In genomic region chr12:101957942-101958544, GRCm38 (mm10) we compare ENCODE assay signal across 7 mouse cellular contexts. TPM values are rescaled to one million over a fixed set of nuclear protein-coding genes. Genes with fewer than 3 reads are reported as not detected.
DNase-seq lines count a peak whose midpoint lies in the region; ATAC-seq lines count a peak whose summit lies in the region.

Gene Atxn3, minus strand, starts transcription at chr12:101958246.

- H3K4me1 ChIP-seq in intestine, embryonic 16.5 days (ENCODE audit: control insufficient read depth, insufficient read depth, low read length): peaks cover 3% of the 10 kb centered on the region; the same call in 1 of the 2 replicates
- H3K4me1 ChIP-seq in midbrain, embryonic 11.5 days (ENCODE audit: control insufficient read depth, insufficient read depth, low read length): peaks cover 6% of the 10 kb centered on the region; the same call in 1 of the 2 replicates

- H3K9ac ChIP-seq in intestine, embryonic 16.5 days (ENCODE audit: low read depth, low read length): peak within 1 kb of the TSS; percentile 92
- H3K9ac ChIP-seq in midbrain, embryonic 11.5 days (ENCODE audit: low read length): peak within 1 kb of the TSS; percentile 92

- H3K4me3 ChIP-seq in intestine, embryonic 16.5 days (ENCODE audit: low read length): peak within 1 kb of the TSS; percentile 90
- H3K4me3 ChIP-seq in midbrain, embryonic 11.5 days (ENCODE audit: low read depth, low read length): peak within 1 kb of the TSS; percentile 85

- no peaks in the 10 kb centered on the region for H3K9me3 ChIP-seq in intestine, embryonic 16.5 days (ENCODE audit: control insufficient read depth, low read length)
- no peaks in the 10 kb centered on the region for H3K9me3 ChIP-seq in midbrain, embryonic 11.5 days (ENCODE audit: control insufficient read depth, low read length)

- no peaks in the 10 kb centered on the region for H3K27me3 ChIP-seq in intestine, embryonic 16.5 days (replicated peaks; ENCODE audit: control insufficient read depth, insufficient read depth, low read length)
- no peaks in the 10 kb centered on the region for H3K27me3 ChIP-seq in midbrain, embryonic 11.5 days (ENCODE audit: control insufficient read depth, insufficient read depth, low read length)

- DNase-seq in adrenal gland, adult 18-20 months (ENCODE audit: low spot score in 2 of 2): peak; percentile 95 to 97
- DNase-seq in embryo, embryonic 11 days: peak; percentile 98
- DNase-seq in gastrocnemius, postnatal 36 days: peak; percentile 93 to 97
- peak; percentile 97 to 98 for DNase-seq in left cerebral cortex, postnatal 36 days (ENCODE audit: low spot score in 2 of 2)
- peak; percentile 99 for DNase-seq in midbrain, embryonic 11.5 days (ENCODE audit: low spot score, missing footprints)
- peak; percentile 96 for DNase-seq in skeletal muscle tissue, adult 2 months (ENCODE audit: low read depth, low spot score)

- peak within 1 kb of the TSS; percentile 57 for H3K4me2 ChIP-seq in intestine, embryonic 16.5 days (ENCODE audit: low read depth, low read length)
- peak within 1 kb of the TSS; percentile 60 for H3K4me2 ChIP-seq in midbrain, embryonic 11.5 days

- WGBS in intestine, embryonic 16.5 days: under 1% methylated on average over 53 of the region's 54 CpGs
- under 1% methylated on average over 53 of the region's 54 CpGs for WGBS in midbrain, embryonic 11.5 days

- H3K27ac ChIP-seq in intestine, embryonic 16.5 days (ENCODE audit: low read length): peak within 1 kb of the TSS; percentile 37; the same call in 1 of the 2 replicates
- H3K27ac ChIP-seq in midbrain, embryonic 11.5 days (ENCODE audit: low read depth, low read length): no peak within 1 kb of the TSS

- peak; percentile 99 for ATAC-seq in intestine, embryonic 16.5 days
- ATAC-seq in midbrain, embryonic 11.5 days (ENCODE audit: low FRiP score): peak; percentile 100

- intact Hi-C loops in gastrocnemius, postnatal 36 days (cut with DNase I): loop anchor here (5.0 kb wide), 1 partner anchor 46 kb away; the partner anchor contains the start of gene Trip11
- intact Hi-C loops in left cerebral cortex, postnatal 36 days (cut with DNase I): loop anchor here (1.0 kb wide), 1 partner anchor 45 kb away; the partner anchor contains the start of gene Trip11

- H3K36me3 ChIP-seq in intestine, embryonic 16.5 days (ENCODE audit: control insufficient read depth, insufficient read depth, low read length): no peaks in the 10 kb centered on the region
- H3K36me3 ChIP-seq in midbrain, embryonic 11.5 days (ENCODE audit: control insufficient read depth, insufficient read depth, low read length): no peaks in the 10 kb centered on the region

RNA-seq across cellular contexts. Expression of gene Atxn3, which starts in this region (rescaled TPM):
- 10 to 100 TPM; 15.1 to 18.4 TPM for total RNA-seq in adrenal gland, adult 18-20 months (2021)
- 1 to 10 TPM; 3.8 to 5.9 TPM for total RNA-seq in gastrocnemius, postnatal 36 days (2021)
- polyA plus RNA-seq in intestine, embryonic 16.5 days (2015; fragmentation: Nextera tagmentation; extraction: Ambion mirVana): 13.1 and 14.0 TPM in 2 replicates
- 10 to 100 TPM; 17.4 to 21.7 TPM for total RNA-seq in left cerebral cortex, postnatal 36 days (2021)
- 17.7 and 19.2 TPM in 2 replicates for polyA plus RNA-seq in midbrain, embryonic 11.5 days (2014; fragmentation: Nextera tagmentation; extraction: Ambion mirVana)
